Mouse (Mus musculus): ENCODE results near the gene 1600015I10Rik.
"Not testable (repeated sequence)": the region's sequence is repeated elsewhere in the genome, so short reads cannot be mapped to it uniquely, and the experiment has no call there.

The 1600015I10Rik gene

DNA sequence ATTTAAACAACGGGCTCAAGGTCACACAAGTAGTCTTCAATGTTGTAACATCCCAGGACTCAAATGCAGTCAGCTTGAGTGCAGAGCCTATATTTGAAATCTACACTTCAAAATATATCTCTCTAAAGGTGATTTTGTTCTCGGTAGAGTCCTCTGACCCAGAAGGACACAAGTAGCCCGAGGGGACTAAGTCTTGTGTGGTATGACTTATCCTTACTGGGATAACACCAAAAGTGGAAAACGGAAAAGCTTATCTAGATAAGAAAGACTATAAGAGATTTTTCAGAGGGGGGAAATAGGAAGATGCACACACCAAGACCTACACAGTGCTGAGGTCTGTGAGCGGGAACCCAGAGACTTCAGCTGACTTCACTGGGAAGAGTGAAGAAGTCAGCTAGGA lies at the start of gene 1600015I10Rik:
Gene 1600015I10Rik, plus strand, starts transcription at position 301 of the 400 bp plus-strand sequence.
- no peak for DNase-seq (ENCODE audit: low spot score in 2 of 2)

DNA sequence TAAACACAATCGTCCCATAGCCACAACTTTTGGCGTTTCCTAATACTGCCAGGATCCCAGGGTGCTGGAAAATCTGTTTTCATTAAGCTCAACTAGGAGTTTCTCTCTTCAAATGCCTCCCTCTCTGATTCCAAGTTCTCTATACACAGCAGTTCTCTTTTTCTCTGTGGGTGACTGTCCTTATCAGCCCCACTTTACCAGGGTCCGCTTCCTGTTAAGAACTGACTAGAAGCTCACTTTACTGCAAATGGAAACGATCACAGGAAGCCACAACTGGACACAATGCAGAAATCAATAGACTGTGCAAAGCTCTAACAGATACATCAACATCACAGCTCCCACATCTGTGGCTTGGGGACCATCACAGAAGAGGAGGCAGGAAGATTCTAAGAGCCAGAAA lies 35.5 kb upstream of the 1600015I10Rik start:
- DNase-seq (ENCODE audit: low spot score in 2 of 2), result no peak

DNA sequence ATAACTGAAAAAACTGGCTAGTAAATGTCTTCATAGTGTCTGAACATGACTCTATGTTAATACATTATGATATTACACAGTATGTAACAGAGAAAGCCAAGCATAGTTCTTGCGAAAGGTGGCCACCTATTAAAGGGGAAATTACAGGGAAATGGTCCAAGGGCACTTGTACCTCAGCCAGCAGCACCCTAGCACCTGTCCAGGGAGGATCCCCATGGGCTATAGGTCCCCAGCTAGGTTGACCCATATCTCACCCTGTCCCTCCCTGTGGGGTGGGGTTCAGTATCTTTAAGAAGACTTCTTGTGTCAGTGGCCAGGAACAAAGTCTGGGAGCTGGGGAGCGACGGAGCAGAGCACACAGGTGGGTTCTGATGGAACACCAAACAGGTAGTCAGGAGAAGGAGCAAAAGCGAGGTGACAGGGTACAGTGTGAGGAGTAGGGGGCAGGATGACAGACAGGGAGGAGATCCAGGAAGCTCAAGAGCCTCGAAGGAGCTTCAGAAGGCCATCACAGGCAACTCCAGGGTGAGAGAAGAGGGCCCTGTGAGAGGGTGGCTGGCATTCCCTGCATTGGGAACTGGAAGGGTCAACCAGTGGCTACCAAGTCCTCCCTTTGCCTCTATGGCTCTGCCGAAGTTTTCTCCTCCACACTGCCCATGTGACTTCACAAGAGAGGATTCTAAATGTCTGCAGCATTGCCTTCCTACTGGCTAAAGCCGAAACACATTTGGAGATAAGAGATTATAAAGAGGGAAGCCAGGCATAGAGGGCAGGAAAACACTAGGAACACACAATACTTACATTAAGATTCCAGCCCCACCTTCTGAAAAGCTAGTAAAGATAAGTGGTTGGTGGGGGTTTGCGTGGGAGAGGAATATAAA lies 34.5 kb upstream of the 1600015I10Rik start:
- DNase-seq (ENCODE audit: low spot score in 2 of 2), result no peak

DNA sequence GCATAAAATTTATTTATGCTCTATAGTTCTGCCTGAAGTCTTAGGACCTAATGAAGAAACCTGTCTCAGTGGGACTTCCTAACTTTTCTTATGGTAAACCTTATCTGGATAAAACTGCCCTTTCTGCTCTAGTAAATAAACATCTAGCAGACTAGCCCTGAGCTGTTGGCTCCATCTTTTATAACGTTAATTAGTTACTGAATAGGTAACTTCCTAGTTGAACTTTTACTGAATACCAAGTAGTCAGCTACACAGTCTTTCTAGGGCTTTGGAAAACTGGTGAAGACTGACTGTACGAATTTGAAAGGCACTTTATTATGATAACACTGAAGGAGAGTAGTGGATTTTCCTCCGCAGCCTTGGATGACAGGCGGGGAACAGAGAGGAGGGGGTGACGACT lies 33.8 kb upstream of the 1600015I10Rik start:
- no peak for DNase-seq (ENCODE audit: low spot score in 2 of 2)

DNA sequence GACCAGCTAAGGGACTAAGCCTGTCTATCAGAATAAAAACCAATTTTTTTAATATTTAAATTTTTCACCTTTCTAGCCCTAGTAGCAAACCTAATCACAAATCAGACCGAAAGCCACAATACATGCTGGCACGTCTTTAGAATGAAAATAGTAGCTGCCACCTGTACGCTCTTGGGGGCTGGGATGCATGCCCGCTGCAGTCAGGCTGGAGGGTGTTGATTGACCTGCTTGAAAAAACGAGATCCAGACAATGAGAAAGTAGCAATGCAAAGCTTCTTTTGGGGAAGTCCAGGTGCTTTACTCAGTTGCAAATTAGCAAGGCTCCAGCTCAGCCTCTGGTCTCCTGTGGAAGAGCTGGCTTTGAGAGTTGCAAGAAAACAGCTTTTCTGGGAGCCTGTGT lies 32.7 kb upstream of the 1600015I10Rik start:
- no peak for DNase-seq (ENCODE audit: low spot score in 2 of 2)

DNA sequence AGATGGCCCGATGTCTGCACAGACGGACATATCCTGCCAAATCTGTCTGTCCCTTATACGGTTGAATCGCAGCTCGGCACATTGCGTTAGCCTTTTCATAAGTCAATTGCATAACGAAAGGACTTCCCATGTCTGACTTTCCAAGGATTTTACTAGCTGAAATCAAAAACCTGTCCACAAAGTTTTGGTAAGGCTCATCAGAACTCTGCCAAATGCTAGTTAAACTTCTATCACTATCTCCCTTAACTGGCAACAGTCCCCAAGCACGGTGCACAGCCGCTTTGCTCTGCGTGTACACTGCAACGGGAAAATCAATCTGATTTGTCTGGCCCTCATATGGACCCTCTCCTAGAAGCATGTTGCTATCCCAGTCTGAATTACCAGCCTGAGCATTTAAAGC lies 28.4 kb upstream of the 1600015I10Rik start:
- not testable (repeated sequence) for DNase-seq (ENCODE audit: low spot score in 2 of 2)

DNA sequence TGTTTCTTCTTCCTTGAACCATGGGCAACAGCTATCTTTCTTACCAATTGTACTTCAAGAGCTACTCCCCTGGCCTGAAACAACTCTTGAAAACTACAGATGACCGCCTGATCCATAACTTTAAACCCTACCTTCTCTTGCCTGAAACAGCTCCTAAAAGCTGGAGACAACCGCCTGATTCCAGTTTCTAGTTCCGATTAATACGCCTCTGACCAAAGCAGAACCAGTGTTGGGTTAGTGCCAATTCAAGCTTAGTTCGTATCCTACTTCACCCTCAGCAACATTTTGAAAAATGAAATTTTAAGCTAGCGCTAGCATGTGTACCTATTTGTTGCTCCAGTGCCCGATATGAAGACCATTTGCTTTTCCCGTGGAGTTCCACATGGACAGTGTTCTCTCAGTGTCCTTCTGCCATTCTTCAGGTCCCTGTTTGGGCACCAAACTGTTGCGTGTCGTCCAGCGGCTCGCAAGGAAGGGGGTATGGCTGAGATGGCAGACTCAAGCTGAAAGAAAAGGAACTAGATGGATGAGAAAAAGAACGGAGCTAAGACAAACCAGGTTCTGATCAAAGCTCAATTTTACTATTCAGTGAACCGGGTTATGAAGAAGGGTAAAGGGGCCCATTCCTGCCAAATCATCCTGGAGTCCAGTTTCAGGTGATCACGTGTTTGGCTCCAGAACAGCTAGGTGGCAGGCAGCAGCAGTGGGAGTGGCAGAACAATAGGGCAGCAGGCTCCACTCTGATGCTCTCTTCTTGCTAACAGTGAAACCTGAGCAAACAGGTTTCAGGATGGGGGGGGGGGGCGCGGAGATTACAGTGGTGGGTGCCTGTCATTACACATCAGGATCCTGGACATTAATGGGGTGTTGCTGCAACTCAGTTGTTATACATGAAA lies 26.9 kb upstream of the 1600015I10Rik start:
- DNase-seq (ENCODE audit: low spot score in 2 of 2), result no peak

DNA sequence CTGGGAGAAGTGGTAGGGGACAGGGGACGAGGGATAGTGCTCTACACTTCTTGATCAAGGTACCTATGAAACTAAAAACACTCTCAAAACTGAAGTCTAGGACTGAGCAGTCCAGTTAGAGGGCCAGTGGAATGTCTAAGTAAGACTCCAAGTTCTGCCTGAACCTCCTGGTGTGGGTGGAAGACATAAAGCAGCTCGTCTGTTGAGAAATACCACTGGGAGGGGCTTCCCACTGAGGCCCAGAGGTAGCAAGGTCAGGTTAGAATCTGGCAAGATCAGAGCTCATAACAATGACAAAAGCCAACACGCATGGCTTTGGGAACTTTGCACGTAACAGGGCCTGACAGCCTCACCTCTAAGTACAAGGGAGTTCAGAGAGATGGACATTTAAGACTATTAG lies 26.3 kb upstream of the 1600015I10Rik start:
- no peak for DNase-seq (ENCODE audit: low spot score in 2 of 2)

DNA sequence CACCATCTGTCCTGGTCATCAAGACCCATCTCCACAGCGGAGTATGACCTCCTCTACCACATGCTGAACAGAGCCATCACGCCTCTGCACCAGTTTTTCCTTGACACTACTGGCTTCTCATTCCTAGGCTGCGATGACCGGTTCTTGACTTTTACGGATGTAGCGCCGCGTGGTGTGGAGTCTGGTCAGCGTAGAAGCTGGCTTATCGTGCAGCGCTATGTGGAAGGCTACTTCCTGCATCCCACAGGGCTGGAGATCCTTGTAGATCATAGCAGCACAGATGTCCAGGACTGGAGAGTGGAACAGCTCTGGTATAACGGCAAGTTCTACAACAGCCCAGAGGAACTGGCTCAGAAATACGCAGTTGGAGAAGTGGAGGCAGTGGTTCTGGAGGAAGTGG lies 24.1 kb upstream of the 1600015I10Rik start:
- no peak for DNase-seq (ENCODE audit: low spot score in 2 of 2)

DNA sequence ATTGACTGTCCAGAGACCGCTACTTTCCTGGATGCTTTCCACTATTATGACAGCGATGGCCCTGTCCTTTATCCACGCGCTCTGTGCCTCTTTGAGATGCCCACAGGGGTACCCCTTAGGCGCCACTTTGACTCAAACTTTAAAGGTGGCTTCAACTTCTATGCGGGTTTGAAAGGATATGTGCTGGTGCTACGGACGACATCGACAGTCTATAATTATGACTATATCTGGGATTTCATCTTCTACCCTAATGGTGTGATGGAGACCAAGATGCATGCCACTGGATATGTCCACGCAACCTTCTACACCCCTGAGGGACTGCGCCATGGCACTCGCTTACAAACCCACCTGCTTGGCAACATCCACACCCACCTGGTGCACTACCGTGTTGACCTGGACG lies 23.3 kb upstream of the 1600015I10Rik start:
- no peak for DNase-seq (ENCODE audit: low spot score in 2 of 2)

DNA sequence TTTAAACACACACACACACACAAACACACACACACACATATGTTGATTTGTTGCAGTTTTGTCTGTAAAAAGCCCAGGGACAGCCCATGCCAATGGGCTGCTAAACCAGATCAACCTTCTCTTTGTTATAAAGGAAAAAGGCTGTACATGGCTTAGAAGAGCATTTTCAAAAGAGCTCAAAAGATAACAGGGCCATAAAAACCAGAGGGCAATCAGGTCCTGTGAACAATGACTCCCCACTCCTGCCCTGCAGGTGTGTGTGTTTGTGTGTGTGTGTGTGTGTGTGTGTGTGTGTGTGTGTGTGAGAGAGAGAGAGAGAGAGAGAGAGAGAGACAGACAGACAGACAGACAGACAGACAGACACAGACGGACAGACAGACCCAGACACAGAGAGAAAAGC lies 20.5 kb upstream of the 1600015I10Rik start:
- no peak for DNase-seq (ENCODE audit: low spot score in 2 of 2)

DNA sequence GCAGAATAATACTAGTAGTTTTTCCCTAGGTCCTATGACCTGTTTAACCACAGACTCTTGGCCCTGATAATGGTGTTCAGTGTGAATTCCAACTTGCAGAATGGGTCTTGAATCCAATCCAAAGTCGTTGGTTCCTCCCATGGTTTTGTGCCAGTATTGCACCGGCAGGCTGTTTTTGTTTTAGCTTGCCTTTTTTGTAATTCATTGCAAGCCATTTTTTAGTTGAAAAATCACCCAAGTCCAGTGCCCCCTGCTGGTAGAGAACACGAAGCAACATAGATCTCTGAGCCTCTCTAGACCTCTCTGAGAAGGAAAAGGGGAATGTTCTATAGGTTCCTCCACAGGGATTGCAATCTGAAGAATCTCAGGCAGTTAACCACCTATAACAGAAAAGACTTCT lies 17.7 kb upstream of the 1600015I10Rik start:
- DNase-seq (ENCODE audit: low spot score in 2 of 2), result no peak

DNA sequence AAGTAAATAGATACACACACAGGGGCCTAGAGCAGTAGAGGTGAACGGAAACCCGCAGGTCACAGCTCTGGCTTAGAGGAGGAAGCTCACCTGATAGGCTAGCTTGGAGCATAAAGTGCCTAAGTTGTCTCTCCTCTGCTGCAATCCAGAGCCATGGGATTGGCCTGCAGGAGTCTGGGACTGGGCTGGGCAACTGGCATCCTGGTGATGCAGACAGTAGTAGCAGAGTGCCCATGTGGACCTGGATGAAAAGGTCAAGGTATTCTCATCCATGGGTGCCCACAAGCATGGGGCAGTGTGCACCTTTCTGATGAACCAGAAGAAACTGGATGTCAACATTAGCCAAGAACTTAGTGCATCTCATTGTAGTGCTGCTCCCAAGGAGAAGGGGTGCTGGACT lies 16.1 kb upstream of the 1600015I10Rik start:
- no peak for DNase-seq (ENCODE audit: low spot score in 2 of 2)

DNA sequence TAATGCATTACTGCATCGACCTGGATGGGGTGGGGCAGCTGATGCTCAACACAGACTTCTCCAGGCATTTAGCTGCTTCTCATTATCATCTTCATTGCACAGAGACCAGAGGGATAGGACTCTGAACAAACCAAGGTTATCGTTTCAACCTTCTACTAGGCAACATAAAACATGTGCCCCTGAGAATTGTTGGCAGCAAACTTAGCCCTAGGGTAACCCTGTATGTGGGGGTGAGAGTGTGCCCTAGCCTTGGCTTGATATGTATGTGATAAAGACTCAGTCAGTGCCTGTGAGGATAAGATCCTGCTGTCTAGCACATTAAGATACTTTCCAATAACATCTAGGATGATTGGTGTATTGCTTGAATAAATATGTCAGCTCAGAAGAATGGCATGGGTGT lies 19.9 kb downstream of the 1600015I10Rik start:
- DNase-seq (ENCODE audit: low spot score in 2 of 2), result no peak

DNA sequence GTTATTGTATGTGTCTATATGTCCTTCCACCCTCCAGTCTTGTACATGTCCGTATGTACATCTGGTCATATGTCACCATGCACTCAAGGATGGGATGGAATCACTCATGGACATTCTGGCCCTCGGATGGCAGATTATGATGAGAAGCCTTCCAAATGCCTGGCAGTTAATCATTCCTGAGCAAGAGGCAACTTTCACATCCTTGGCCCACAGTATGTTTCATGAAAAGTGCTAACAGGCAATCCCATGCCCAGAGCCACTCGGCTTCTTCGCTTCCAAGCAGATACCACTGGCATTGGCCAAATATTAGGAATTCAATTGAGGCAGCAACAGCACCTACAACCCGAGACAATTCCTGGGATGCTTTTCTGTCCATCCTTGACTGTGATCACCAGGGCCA lies 21.0 kb downstream of the 1600015I10Rik start:
- no peak for DNase-seq (ENCODE audit: low spot score in 2 of 2)

DNA sequence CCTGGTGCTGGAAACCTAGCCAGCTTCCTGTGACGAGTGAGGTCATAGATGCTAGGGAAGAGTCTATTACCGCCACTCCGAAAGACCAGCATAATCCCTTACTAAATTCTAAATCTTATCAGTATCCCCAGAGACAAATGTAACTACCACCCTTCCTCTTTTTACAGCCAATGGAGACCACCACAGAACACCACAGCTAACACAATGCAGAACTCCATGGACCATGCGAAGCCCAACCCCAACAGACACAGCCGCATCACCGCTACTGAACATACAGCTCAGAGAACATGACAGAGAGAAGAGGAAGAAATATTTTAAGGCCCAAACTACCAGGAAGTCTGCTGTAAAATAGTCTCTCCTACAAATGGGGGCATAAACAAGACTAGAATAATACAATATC lies 21.9 kb downstream of the 1600015I10Rik start:
- no peak for DNase-seq (ENCODE audit: low spot score in 2 of 2)

DNA sequence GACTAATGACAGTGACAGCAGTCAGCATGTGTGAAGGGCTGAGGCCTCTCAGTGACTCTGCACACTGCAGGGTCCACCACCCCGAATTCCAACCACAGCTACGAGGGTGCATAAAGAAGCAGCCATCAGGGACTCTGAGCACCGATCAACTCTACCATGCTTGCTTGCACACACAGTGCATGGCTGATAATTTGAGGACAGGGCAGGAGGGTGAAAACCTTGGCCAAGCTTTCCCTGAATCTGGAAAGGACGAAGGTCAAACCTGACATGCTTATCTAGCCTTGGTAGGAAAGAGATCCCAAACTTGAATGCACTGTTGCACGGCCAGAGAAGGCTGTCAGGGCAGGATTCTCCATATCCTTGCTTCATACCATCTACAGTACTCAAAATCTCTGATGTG lies 23.5 kb downstream of the 1600015I10Rik start:
- no peak for DNase-seq (ENCODE audit: low spot score in 2 of 2)

DNA sequence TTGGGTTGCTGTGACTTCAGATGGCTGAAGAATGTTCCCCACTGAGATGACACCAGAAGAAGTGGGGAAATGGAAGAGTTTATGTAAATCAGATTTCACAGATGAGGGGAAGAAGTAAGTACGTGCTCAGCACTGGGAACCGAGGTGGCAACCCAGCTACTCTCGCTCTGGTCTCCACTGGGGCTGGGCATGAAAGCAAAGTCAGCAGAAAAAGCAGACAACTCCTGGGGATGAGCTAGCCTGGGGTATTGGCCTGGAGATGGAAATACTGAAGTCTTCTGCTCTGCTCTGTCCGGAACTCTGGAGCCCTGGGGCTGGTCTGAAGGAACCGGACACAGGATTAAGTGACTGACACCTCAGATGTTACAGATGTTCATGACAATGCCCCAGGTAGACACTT lies 24.5 kb downstream of the 1600015I10Rik start:
- DNase-seq (ENCODE audit: low spot score in 2 of 2), result no peak

DNA sequence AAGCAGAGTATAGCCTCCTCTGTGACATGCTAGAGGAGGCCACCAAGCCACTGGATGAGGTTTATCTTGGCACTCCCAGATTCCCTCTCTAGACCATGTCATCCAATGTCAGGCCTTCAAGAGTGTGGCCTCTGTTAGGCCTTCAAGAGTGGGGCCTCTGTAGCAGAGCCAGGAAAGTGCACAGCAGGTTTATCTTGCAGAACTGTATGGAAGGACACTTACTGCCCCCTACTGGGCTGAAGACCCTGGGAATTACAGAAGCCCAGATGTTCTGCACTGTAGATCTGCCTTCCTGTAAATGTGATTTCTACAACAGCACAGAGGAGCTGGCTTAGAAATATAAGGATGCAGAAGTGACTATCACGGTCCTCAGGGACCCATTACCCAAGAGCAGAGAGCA lies 25.3 kb downstream of the 1600015I10Rik start:
- peak; percentile 43 for DNase-seq (ENCODE audit: low spot score in 2 of 2)

DNA sequence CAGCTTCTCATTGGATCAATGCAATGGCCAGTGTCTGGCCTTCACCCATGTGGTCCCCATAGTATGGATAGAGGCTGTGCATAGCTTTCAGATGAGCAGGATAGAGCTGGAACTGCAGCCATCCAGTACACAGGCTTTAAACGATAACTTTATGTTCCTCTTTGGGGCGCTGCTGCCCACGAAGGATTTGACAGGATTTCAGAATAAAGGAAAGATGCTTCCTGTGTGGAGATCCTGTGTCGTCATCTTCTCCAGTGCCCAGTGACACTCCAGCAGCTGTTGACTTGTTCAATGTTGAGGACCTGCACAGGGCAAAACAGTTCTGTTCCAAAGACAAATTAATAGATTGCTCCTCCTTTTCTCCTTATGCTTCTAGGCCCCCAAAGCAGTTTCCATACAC lies 27.1 kb downstream of the 1600015I10Rik start:
- no peak for DNase-seq (ENCODE audit: low spot score in 2 of 2)

DNA sequence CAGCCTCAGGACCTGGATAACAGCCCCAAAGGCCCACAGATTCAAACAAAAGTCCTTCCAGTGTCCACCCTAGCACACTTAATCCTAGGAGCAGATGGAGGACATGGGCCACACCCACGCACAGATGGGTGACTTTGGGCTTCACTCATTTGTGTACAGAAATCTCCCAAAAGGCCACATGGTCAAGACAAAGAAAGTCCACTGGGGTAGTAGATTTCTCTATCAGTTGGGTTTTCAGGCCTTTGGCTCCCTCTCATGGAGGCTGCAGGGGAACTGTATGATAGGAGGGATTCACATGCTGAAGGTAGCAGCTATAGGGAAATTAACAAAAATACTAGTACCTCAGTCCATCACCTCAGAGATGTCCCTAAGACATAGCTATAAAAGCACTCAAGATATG lies 28.4 kb downstream of the 1600015I10Rik start:
- peak; percentile 6 to 15 for DNase-seq (ENCODE audit: low spot score in 2 of 2)

DNA sequence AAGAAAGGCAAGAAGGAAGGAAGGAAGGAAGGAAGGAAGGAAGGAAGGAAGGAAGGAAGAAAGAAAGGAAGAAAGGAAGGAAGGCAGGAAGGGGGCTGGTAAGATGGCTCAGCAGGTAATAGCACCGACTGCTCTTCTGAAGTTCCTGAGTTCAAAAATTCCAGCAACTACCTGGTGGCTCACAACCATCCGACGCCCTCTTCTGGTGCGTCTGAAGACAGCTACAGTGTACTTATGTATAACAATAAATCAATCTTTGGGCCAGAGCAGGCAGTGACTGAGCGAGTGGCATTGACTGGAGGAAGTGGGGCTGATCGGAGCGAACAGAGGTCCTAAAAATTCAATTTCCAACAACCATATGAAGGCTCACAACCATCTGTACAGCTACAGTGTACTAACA lies 29.5 kb downstream of the 1600015I10Rik start:
- not testable (repeated sequence) for DNase-seq (ENCODE audit: low spot score in 2 of 2)

DNA sequence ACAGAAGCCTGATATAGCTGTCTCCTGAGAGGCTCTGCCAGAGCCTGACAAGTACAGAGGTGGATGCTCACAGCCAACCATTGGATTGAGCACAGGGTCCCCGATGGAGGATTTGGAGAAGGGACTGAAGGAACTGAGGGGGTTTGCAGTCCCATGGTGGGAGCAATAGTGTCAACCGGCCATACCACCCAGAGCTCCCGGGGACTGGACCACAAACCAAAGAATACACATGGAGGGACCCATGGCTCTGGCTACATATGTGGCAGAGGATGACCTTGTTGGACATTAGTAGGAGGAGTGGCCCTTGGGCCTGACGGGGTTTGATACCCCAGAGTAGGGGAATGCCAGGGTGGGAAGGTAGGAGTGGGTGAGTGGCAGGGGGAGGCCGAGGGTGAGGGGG lies 37.0 kb downstream of the 1600015I10Rik start:
- DNase-seq (ENCODE audit: low spot score in 2 of 2), result not testable (repeated sequence)

Data from urinary bladder, postnatal 36 days (tissue).